Mouse (Mus musculus): ENCODE results near the gene Gpatch2l. TPM values are rescaled to one million over a fixed set of nuclear protein-coding genes. Genes with fewer than 3 reads are reported as not detected.

Gpatch2l gene
- polyA plus RNA-seq, 1 experiment from 2014 or later: 31.2 TPM

DNA sequence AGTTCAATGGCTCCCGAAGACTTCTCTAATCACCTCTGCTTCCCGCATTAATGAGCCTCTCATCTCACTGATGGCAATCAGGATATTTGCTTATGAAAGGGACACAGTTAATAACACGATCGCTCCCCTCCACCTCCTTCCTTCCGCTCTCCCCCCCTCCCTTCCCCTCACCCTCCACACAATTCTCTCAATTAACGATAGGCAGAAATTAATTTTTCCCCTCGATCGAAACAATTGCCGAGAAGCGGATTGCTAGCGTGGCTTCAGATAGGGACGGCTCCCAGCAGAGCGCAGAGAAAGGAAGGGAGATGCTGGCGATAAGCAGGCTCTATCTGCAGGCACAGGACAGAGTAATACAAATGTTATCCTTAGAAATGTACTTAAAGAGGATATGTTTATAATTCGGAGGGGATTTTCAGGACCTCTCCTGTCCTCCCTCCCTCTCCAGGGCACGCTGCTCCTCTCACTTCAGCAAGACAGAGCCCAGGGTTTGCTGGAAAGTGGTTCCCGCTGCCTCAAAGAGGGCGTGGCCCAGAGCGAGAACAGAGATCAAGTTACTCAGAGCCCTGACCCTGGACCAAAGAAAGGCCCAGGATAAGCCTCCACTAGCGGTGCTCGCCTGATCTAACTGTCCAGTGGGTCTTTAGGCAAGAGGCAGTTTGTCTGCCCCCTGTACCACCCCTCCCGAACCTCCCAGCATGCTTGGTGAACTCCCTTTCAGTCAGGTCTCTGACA lies 24.8 kb upstream of the Gpatch2l start:
- Histone ChIP-seq H3K4me3 (replicated peaks; ENCODE audit: low read depth, low read length) (peak overlapping the region; percentile 18), H3K9me3 (ENCODE audit: control insufficient read depth, low read length) (no peaks in the 10 kb centered on the region), H3K9ac (replicated peaks; ENCODE audit: low read length) (peak overlapping the region; percentile 4; the same call in 1 of the 2 replicates), H3K4me2 (ENCODE audit: low read length) (peak overlapping the region; percentile 45), H3K27ac (replicated peaks; ENCODE audit: low read depth, low read length) (peak overlapping the region; percentile 28), H3K4me1 (ENCODE audit: control insufficient read depth, insufficient read depth, low read length) (peaks cover 39% of the 10 kb centered on the region), H3K36me3 (ENCODE audit: control insufficient read depth, insufficient read depth, low read length) (no peaks in the 10 kb centered on the region), H3K27me3 (ENCODE audit: control insufficient read depth, insufficient read depth, low read length) (peaks cover 11% of the 10 kb centered on the region)
- WGBS: under 1% methylated on average over 22 of the region's 22 CpGs
- ATAC-seq (ENCODE audit: low FRiP score, low TSS enrichment) (peak; percentile 31; the same call in 1 of the 2 replicates), DNase-seq (peak; percentile 73)

DNA sequence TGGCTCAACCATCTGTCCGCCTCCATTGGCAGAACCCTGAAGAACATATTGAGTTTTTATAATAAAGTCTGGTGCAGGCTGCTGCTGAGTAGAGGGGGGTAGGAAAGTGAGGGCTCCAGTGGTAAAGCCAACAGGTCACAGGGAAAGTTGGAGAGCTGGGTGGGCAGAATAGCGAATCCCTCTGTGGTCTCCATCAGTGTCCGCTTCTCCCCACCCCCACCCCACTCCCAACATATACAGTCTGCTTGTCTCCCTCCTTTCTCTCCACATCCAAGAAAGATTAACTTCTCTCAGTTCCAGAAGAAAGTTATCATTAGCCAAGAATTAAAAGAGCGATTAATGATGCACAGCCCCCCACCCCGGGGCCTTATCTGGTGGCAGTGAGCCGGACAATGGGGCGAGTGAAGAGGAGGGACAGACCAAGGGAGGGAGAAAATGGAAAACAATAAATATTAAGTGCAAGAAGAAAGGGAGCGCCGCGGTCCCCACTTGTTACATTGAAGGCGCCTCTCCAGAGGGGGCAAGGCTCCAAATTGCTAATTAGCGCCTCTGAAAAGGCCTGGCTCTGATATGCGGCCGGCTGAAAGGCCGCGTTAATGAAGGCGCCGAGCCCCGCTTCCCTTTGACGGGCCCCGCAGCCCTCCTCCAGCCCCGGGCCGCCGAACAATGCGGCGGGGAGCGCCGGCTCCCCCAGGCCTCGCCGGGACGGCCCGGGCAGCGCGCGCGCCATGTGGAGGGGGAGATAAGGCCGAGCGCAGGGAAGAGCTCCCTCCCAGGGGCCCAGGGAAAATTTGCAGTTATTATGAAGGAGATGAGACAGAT lies 21.2 kb upstream of the Gpatch2l start:
- 4% methylated on average over 38 of the region's 38 CpGs for WGBS
- Histone ChIP-seq H3K9me3 (ENCODE audit: control insufficient read depth, low read length) (no peaks in the 10 kb centered on the region), H3K27me3 (ENCODE audit: control insufficient read depth, insufficient read depth, low read length) (no peaks in the 10 kb centered on the region), H3K4me2 (ENCODE audit: low read length) (peak overlapping the region; percentile 65), H3K27ac (replicated peaks; ENCODE audit: low read depth, low read length) (peak overlapping the region; percentile 74), H3K4me1 (ENCODE audit: control insufficient read depth, insufficient read depth, low read length) (peaks cover 24% of the 10 kb centered on the region), H3K36me3 (ENCODE audit: control insufficient read depth, insufficient read depth, low read length) (no peaks in the 10 kb centered on the region), H3K9ac (replicated peaks; ENCODE audit: low read length) (peak overlapping the region; percentile 54), H3K4me3 (replicated peaks; ENCODE audit: low read depth, low read length) (peak overlapping the region; percentile 34)
- peak; percentile 83 for DNase-seq
- peak; percentile 84 for ATAC-seq (ENCODE audit: low FRiP score, low TSS enrichment)

DNA sequence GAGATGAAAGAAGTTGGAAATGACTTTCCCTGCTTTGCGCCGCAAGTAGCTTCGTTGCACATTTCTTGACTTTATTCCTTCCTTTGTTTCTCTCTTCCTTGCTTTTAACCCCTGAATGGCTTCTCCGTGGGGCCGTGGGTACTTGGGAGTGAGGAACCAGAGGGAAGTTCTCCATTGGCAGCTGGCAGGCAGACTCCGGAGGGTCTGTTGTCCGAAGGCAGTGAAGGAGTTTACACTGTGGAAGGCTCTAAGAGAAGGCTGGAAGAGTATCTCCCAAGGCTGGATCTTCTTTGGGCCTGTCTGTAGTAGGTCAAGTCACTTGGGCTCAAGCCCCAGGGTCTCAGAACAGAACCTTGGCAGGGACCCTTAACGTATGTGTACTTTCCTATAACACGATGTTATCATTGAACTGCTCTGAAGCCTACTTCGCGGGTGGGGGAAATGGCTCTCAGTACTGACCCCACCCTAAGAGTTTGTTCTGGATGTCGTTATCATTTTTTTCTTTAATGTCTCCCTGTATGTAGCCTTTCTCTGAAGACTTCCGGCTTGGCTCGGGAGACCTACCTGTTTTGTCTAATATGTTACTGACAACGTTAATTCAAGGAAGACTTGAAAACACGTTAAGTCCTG lies 20.5 kb upstream of the Gpatch2l start:
- H3K27ac ChIP-seq (replicated peaks; ENCODE audit: low read depth, low read length): peak overlapping the region; percentile 74
- no peak overlapping the region for H3K9ac ChIP-seq (replicated peaks; ENCODE audit: low read length)
- DNase-seq (no peak), ATAC-seq (ENCODE audit: low FRiP score, low TSS enrichment) (peak; percentile 46; the same call in 1 of the 2 replicates)
- H3K9me3 ChIP-seq (ENCODE audit: control insufficient read depth, low read length): no peaks in the 10 kb centered on the region
- H3K4me3 ChIP-seq (replicated peaks; ENCODE audit: low read depth, low read length): peak overlapping the region; percentile 34
- peaks cover 20% of the 10 kb centered on the region for H3K4me1 ChIP-seq (ENCODE audit: control insufficient read depth, insufficient read depth, low read length)
- no peaks in the 10 kb centered on the region for H3K36me3 ChIP-seq (ENCODE audit: control insufficient read depth, insufficient read depth, low read length)
- WGBS: 46% methylated on average over 16 of the region's 16 CpGs
- H3K27me3 ChIP-seq (ENCODE audit: control insufficient read depth, insufficient read depth, low read length): no peaks in the 10 kb centered on the region
- peak overlapping the region; percentile 65 for H3K4me2 ChIP-seq (ENCODE audit: low read length)

DNA sequence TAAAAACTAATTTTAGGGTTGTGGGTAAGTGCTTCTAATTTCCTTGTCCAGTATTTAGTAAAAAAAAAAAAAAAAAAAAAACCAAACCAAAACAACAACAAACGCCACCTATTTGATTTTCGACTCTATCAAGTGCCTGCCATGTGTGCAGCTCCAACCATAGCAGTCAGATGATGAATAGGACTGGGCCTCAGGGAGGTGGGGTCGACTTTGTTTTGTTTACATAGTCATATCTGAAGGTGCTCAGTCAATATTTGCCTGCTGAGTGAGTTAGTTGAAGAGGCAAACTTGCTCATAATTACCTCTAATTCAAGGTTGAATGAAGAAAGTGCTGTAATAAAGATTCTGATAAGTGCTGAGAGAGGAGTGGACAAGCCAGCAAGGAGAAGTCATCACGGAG lies 7.4 kb upstream of the Gpatch2l start:
- Histone ChIP-seq H3K4me2 (ENCODE audit: low read length) (no peak overlapping the region), H3K27me3 (ENCODE audit: control insufficient read depth, insufficient read depth, low read length) (no peaks in the 10 kb centered on the region), H3K36me3 (ENCODE audit: control insufficient read depth, insufficient read depth, low read length) (no peaks in the 10 kb centered on the region), H3K4me3 (replicated peaks; ENCODE audit: low read depth, low read length) (no peak overlapping the region), H3K9ac (replicated peaks; ENCODE audit: low read length) (no peak overlapping the region), H3K27ac (replicated peaks; ENCODE audit: low read depth, low read length) (no peak overlapping the region), H3K4me1 (ENCODE audit: control insufficient read depth, insufficient read depth, low read length) (no peaks in the 10 kb centered on the region), H3K9me3 (ENCODE audit: control insufficient read depth, low read length) (no peaks in the 10 kb centered on the region)
- DNase-seq (no peak), ATAC-seq (ENCODE audit: low FRiP score, low TSS enrichment) (no peak)
- WGBS: 66% methylated on average over 4 of the region's 4 CpGs

DNA sequence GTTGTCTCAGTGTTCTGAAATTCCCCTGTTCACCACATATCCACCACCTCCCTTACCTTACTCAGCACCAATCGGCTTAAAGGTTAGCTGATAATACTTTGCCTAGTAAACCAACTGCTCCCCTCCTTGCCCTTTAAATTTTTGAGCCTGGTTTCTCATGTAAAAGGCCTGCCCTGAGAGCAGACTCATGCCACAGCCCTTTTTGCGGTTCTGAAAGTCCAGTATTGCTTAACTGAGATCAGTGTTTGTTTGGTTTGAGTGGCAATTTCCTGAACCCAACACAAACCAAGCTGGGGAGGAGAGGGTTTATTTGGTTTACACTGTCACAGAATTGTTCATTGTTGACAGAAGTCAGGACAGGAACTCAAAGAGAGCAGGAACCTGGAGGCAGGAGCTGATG lies 2.9 kb upstream of the Gpatch2l start:
- Histone ChIP-seq H3K4me1 (ENCODE audit: control insufficient read depth, insufficient read depth, low read length) (peaks cover 16% of the 10 kb centered on the region), H3K4me3 (replicated peaks; ENCODE audit: low read depth, low read length) (no peak overlapping the region), H3K27me3 (ENCODE audit: control insufficient read depth, insufficient read depth, low read length) (no peaks in the 10 kb centered on the region), H3K9me3 (ENCODE audit: control insufficient read depth, low read length) (no peaks in the 10 kb centered on the region), H3K27ac (replicated peaks; ENCODE audit: low read depth, low read length) (no peak overlapping the region), H3K9ac (replicated peaks; ENCODE audit: low read length) (no peak overlapping the region), H3K4me2 (ENCODE audit: low read length) (no peak overlapping the region), H3K36me3 (ENCODE audit: control insufficient read depth, insufficient read depth, low read length) (no peaks in the 10 kb centered on the region; the same call in 1 of the 2 replicates)
- 83% methylated on average over 2 of the region's 2 CpGs for WGBS
- DNase-seq (no peak), ATAC-seq (ENCODE audit: low FRiP score, low TSS enrichment) (no peak)

DNA sequence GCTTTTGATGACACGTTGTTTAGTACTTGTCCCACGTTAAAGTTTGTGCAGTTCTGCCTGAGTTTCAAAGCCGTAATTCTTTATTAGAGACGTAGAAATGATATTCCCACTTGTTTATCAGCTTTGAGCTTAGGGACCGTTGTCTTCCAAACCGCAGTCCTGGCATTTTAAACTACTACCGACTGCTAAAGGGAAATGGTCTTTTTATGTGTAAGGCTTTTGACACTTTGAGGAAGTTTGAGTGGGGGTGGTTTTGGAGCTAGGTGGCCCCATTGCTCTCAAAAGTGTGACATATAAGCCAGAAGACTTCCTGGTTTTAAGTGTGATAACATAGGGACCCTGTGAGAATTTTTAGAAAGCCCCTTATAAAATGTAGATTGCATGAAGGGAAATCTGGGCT lies 905 bp downstream of the Gpatch2l start:
- WGBS: 32% methylated on average over 7 of the region's 7 CpGs
- Histone ChIP-seq H3K9ac (replicated peaks; ENCODE audit: low read length) (peak overlapping the region; percentile 79), H3K36me3 (ENCODE audit: control insufficient read depth, insufficient read depth, low read length) (peaks cover 15% of the 10 kb centered on the region), H3K9me3 (ENCODE audit: control insufficient read depth, low read length) (no peaks in the 10 kb centered on the region), H3K27ac (replicated peaks; ENCODE audit: low read depth, low read length) (no peak overlapping the region), H3K4me2 (ENCODE audit: low read length) (peak overlapping the region; percentile 98), H3K4me1 (ENCODE audit: control insufficient read depth, insufficient read depth, low read length) (peaks cover 37% of the 10 kb centered on the region), H3K27me3 (ENCODE audit: control insufficient read depth, insufficient read depth, low read length) (no peaks in the 10 kb centered on the region), H3K4me3 (replicated peaks; ENCODE audit: low read depth, low read length) (peak overlapping the region; percentile 69)
- DNase-seq: no peak
- no peak for ATAC-seq (ENCODE audit: low FRiP score, low TSS enrichment)

DNA sequence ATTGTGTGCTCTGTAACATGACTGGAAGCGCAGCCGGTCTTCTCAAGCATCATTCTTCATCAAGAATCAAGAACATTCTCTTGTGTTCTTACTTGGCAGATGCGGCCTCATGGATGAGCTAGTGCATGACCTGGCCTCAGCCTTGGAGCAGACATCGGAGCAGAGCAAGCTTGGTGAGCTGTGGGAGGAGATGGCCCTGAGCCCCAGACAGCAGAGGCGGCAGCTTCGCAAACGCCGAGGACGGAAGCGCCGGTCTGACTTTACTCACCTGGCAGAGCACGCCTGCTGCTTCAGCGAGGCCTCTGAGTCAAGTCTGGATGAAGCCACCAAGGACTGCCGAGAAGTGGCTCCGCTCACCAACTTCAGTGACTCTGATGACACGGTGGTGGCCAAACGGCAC lies 2.3 kb downstream of the Gpatch2l start:
- Histone ChIP-seq H3K27me3 (ENCODE audit: control insufficient read depth, insufficient read depth, low read length) (no peaks in the 10 kb centered on the region), H3K4me3 (replicated peaks; ENCODE audit: low read depth, low read length) (no peak overlapping the region), H3K9ac (replicated peaks; ENCODE audit: low read length) (no peak overlapping the region), H3K9me3 (ENCODE audit: control insufficient read depth, low read length) (no peaks in the 10 kb centered on the region), H3K36me3 (ENCODE audit: control insufficient read depth, insufficient read depth, low read length) (peaks cover 15% of the 10 kb centered on the region), H3K4me1 (ENCODE audit: control insufficient read depth, insufficient read depth, low read length) (peaks cover 37% of the 10 kb centered on the region), H3K27ac (replicated peaks; ENCODE audit: low read depth, low read length) (no peak overlapping the region), H3K4me2 (ENCODE audit: low read length) (no peak overlapping the region)
- ATAC-seq (ENCODE audit: low FRiP score, low TSS enrichment) (no peak), DNase-seq (no peak)
- 95% methylated on average over 17 of the region's 17 CpGs for WGBS

DNA sequence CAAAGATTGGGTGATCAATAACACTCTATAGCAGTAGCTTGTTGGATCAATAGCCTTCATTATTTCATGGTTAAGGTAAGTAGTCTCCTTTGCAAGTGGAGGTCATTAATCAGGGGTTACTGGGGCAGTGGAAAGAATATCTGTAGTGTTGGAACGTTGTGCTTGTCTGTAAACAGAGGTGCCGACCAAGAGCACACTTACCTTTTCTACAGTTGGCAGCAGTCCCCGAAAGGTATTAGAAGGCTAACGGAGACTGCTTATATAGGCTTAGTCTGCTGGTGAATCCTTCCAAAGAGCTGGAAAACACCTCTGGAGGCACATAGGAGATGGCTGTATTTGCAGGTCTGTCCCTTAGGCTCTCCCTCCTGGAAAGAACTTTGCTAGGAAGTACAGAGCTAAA lies 8.5 kb downstream of the Gpatch2l start:
- 90% methylated on average over 4 of the region's 4 CpGs for WGBS
- Histone ChIP-seq H3K4me3 (replicated peaks; ENCODE audit: low read depth, low read length) (no peak overlapping the region), H3K27ac (replicated peaks; ENCODE audit: low read depth, low read length) (no peak overlapping the region), H3K9ac (replicated peaks; ENCODE audit: low read length) (no peak overlapping the region), H3K36me3 (ENCODE audit: control insufficient read depth, insufficient read depth, low read length) (peaks cover 9% of the 10 kb centered on the region; the same call in 1 of the 2 replicates), H3K27me3 (ENCODE audit: control insufficient read depth, insufficient read depth, low read length) (no peaks in the 10 kb centered on the region), H3K9me3 (ENCODE audit: control insufficient read depth, low read length) (no peaks in the 10 kb centered on the region), H3K4me1 (ENCODE audit: control insufficient read depth, insufficient read depth, low read length) (peaks cover 10% of the 10 kb centered on the region), H3K4me2 (ENCODE audit: low read length) (no peak overlapping the region)
- ATAC-seq (ENCODE audit: low FRiP score, low TSS enrichment) (no peak), DNase-seq (no peak)
